Mouse (Mus musculus) brain, embryonic 18.5 days (tissue): ENCODE measurements around the gene C530008M17Rik.

Experiments
- DNase-seq: peaks from one replicate; pipeline ENCODE4 v3.0.0-alpha.2; 2012; ENCODE audit warnings: low read depth, low spot score

The C530008M17Rik gene

DNA sequence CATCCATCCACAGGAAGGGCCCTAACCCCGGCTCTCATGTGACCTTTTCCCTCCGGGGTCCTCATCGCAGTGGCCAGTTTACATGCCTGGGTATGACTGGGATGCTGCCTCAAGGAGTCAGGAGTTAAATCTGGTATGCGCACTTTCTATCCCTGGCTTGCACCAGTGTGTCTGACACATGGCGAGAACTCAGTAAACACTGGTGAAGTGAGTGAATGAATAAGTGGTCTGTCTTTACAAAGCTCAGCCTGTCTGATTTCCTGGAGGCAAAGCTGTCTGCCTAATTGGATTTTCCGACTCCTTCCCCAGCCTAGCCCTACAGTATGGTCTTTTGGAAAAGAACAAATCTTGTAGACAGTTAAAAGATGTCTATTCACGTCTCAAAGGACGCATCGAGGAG lies 45.8 kb downstream of the C530008M17Rik start:
- no peak for DNase-seq

DNA sequence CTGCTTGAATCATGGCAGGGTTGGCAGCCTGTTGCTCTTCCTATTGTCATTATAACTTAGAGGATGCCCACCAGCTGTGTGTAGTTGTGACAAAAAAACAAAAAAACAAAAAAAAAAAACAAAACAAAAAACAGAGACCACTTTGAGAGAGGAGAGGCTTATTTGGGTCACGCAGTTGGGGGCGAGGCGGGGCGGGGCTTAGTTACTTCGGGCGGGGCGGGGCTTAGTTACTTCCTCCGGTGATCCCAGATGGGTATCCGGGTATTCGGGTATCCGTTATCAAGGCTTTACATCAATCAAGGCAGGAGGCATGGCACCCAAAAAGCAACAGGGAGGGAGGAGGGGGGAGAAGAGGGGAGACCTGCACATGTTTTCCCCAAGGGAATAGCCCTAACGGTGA lies 46.3 kb downstream of the C530008M17Rik start:
- no peak for DNase-seq

DNA sequence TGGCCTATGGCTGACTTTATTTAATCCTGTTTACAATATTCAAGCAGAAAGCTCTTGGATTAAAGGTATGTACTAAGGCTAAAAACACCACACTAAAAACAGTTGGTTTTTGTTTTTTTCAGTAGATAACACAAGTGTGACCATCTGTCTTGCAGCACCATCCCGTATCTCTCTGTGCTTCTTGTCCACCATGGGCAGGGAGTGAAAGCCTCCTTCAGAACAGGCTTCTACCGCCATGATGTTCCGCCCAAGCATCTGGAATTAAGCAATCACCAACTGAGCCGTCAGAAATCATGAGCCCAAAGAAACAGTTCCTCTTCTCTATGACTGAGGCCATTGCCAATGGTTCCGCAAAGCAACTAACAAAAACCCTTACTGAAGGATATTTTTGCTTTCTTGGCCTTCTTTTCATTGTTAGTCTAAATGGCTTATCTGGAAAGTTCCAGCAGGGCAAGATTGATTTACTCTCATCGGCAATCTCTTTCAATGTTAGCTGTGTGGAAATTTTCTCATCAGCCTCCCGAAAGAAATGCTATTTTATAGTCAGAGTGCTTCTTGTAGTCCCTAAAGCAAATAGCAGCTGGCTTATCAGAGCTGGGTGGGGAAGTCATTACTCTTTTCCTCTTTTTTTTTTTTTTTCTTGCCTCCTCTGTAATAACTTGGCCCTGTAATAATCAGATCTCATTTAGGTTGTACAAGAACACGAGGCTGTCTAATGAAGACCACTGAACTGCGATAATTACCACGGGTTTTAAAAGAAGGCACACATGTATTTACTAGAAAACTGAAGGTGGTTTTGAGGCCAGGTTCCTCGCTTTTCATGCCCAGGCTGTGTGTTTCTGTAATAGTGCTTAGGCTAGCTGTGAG lies 49.2 kb downstream of the C530008M17Rik start:
- no peak for DNase-seq

DNA sequence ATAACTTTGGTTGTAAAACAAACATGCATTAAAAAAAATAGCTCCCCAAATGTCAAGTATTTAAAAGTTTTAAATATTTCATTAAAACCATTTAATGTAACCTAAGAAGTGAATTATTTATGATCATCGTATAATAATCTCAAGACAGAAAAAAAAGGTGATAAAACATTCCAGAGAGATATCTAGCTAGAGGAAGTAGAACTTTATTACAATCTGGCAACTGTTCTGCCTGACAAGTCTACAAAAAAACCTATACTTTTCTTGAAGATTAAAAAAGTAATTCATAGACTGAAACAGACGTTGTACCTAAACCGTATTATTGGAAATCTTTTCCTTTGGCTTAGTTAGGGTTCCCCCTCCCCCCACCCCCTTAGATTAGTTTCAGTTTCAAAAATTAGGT lies 50.8 kb downstream of the C530008M17Rik start:
- no peak for DNase-seq

DNA sequence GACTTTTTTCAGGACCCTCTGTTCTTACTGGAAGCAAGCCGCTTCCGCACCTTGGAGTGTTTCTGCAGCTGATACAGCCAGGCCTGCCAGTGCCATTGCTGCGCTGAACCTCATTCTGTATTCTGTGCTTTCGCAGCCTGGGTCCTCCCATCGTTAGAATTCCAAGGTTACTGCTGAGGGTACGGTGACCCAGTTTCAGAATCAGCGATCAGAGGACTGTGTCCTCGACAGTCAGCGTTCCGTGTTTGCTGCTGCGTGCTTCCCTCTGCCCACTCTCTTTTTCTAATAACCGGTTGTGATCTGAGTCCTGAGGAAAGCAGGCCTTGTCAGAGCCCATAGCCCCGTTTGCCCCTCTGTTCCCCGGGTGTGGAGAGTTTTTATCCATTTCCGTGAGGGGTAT lies 51.7 kb downstream of the C530008M17Rik start:
- no peak for DNase-seq

DNA sequence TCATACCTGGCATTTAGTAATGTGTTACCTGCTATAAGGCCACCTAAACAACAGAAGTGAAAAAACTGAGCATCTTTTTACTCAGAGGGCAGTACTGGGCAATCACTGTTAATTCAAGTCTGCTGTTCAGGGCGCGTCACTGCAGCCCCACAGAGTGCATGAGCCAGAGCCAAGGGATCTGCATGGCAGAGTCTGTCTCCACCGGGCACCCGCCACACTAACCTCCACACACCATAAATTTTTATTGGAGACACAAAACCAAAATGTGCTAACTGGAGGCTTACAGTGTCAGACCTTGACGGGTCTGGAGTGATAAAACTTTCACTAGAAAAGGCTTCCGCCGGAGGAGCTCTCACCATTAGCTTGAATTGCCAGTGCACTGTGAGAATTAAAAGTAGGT lies 57.4 kb downstream of the C530008M17Rik start:
- no peak for DNase-seq

- no peak for DNase-seq
Observed at GRCm38 (mm10) chr5:76719954-76720353, 63.6 kb downstream of the C530008M17Rik start.

DNA sequence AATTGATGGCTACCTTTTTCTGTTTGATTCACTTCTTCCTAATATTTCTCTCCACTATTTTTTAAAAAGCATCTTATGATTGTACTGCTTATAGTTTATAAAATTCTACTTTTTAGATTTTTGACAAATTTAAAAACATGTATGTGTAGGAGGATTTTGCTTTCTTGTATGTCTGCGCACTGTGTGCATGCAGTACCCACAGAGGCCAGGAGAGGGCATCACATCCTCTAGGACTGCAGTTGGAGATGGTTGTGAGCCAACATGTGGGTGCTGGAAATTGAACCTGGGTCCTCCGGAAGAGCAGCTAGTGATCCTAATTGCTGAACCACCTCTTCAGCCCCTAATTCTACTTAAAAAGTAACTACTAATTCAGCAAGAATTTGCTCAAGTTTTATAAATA lies 68.6 kb downstream of the C530008M17Rik start:
- DNase-seq: no peak

GRCm38 (mm10) chr5:76726518-76727103 lies 70.3 kb downstream of the C530008M17Rik start:
- DNase-seq: no peak

DNA sequence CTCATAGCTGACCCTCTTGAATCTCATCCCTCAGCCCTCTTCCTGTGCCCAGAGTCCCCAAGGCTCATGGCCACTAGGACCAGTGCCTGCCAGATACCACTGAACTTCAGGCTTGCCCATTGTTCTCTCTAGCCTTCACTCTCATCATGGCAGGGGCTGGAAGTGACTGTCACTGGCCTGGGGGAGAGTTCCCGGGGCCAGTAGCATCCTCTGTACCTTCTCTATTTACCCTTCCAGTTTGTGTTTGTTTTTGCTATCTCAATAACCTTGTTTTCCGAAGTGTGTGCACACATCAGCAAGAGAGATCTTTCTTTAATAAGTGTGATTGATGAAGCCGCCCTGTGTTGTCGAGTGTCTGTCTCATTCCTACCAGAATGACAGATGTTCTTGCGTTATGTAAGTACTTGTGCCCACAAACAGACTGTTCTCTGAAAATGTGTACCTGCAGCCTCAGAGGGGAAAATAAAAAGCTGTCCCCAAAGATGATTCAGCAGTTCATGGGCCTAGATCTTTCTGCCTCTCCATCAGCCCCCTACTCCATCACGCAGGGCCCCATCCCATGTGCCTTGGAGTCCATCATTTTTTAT lies 76.8 kb downstream of the C530008M17Rik start:
- DNase-seq: no peak

DNA sequence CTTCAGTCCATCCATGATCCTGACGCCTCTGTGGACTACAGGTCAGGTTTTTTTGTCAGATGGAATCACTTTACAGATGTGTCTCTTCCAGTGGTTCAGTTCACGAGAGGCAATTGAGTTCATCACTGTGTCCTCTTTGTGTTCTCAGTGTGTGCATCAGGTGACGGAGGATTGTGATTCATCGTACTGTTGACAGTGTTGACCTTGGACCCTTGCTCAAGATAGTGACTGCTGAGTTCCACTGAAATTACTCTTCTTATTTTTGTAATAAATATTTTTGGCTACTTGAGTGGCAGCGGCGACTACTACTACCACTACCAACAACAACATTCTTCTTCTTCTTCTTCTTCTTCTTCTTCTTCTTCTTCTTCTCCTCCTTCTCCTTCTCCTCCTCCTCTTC lies 85.2 kb downstream of the C530008M17Rik start:
- DNase-seq: no peak

GRCm38 (mm10) chr5:76742076-76742475 lies 85.8 kb downstream of the C530008M17Rik start:
- DNase-seq: no peak

- DNase-seq: no peak
Observed at GRCm38 (mm10) chr5:76744737-76745209, 88.5 kb downstream of the C530008M17Rik start.

DNA sequence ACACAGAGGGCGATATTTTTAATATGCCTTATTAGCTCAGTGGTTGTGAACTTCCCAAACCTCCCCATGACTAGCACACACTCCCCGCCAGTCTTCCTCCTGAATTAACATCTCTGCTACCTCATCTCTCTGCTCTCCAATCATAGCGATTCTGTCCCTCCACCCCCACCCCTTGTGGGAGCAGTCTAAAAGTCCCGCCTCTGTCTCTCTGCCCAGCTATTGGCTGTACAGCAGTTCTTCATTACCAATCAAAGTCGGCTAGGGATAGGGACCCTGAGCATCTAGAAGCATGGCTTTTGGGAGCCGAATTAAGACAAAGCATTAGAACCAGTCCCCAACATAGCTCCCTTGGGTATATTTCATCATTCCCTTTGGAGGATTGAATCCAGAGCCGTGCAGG lies 91.5 kb downstream of the C530008M17Rik start:
- DNase-seq: no peak

- no peak for DNase-seq
Observed at GRCm38 (mm10) chr5:76752351-76752750, 96.0 kb downstream of the C530008M17Rik start.

GRCm38 (mm10) chr5:76760349-76760748 lies 104.0 kb downstream of the C530008M17Rik start:
- DNase-seq: no peak

DNA sequence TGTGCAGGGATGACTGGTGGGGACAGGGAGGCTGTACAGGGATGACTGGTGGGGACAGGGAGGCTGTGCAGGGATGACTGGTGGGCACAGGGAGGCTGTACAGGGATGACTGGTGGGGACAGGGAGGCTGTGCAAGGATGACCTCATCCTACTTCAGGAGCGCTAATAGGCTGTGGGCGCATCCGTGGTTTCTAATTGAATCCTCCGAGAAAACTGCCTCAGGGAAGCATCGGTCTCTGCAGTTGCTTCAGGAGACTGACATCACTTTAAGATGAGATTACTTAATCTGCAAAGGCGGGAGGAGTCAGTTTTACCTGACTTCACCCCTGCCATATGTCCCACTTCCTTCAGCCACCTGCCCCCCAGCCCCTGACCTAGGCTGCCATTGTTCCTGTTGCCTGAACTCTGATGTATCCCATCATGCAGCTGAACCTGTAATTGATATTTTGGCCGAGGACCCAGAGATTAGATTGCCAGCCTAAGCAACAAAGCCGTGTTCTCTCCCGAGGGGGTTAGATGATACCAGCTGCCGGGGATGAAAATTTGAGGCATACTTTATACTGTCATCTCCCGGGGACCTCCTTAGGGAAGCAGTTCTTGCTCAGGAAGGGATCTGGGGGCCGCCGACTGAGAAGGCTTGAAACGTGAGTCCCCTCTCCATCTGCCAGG lies 105.9 kb downstream of the C530008M17Rik start:
- DNase-seq: no peak

DNA sequence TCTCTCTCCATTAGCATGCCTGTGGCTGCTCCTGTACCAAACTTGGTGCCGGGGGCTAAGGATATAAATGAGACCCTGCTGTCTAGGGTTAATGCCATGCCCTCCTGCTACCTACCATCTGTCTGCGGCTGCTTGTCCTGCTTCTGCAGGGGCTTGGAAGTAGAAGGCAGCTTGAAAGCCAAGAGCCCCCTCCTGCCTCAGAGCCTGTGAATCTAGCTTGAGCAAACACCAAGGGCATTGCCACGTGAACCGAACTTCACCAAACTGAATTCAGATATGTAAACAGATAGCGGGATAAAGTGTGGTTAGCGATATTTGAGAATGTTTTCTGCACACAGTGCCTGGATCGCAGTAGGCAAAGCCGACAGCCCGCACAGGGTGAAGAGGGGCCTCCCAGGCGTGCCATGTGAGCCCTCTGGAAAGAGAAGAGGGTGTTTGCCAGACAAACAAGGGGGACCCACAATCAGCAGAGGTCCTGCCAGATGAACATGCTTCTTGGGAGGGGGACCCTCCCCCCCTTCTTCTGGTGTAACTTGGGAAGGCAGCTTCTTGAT lies 106.9 kb downstream of the C530008M17Rik start:
- DNase-seq: no peak

GRCm38 (mm10) chr5:76763731-76764130 lies 107.4 kb downstream of the C530008M17Rik start:
- DNase-seq: no peak

- DNase-seq: no peak
Observed at GRCm38 (mm10) chr5:76769014-76769413, 112.7 kb downstream of the C530008M17Rik start.

DNA sequence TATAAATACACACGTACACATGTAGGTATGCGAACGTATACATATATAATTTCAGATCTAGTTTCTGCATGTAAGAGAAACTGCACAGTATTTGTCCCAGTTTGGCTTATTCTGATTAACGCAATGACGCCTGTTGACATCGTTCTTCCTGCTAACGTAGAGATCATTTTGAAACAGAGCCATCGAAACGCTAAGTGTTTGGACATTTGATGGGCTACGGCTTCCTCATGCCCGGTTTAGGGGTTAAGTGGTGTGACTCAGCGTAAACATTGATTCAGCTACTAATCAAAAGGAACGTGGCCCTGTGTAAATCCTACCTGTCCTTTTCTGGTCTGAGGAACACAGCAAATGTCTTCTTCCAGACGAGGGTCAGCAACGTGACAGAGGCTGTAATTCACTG lies 113.3 kb downstream of the C530008M17Rik start:
- no peak for DNase-seq

GRCm38 (mm10) chr5:76771371-76771770 lies 115.1 kb downstream of the C530008M17Rik start:
- no peak for DNase-seq
